Mouse (Mus musculus) ES-E14 (cell line): ENCODE results near the gene Usp4. TPM values are rescaled to one million over a fixed set of nuclear protein-coding genes. Genes with fewer than 3 reads are reported as not detected.

Experiments
- DNase-seq: peaks from one replicate; pipeline ENCODE4 v3.0.0-alpha.2; 2013; ENCODE audit warnings: low read depth, low spot score
- H3K27ac ChIP-seq: 2 replicates; pipeline ENCODE4 v1.5.1; 2012; ENCODE audit warnings: low read depth, mild to moderate bottlenecking, low read length, moderate library complexity, mixed read lengths; ENCODE audit not compliant: poor library complexity, insufficient read depth, severe bottlenecking
- H3K36me3 ChIP-seq: 2 replicates; pipeline ENCODE4 v1.6.1; 2012; ENCODE audit warnings: mild to moderate bottlenecking, low read length, moderate library complexity, mixed read lengths; ENCODE audit not compliant: control insufficient read depth, poor library complexity, insufficient read depth, severe bottlenecking
- H3K4me1 ChIP-seq, 2 experiments: fragments of 150-350 bp in 1 of 2; sonication (generic) in 1 of 2; 2 replicates each; pipeline ENCODE4 v1.6.1; 2012; ENCODE audit warnings: low read length in 2 of 2, mild to moderate bottlenecking in 1 of 2, mixed read lengths in 1 of 2; ENCODE audit not compliant: control insufficient read depth in 2 of 2, insufficient read depth in 2 of 2, poor library complexity in 1 of 2
- H3K4me3 ChIP-seq, 2 experiments: fragments of 150-350 bp in 1 of 2; sonication (generic) in 1 of 2; 2 replicates each; pipeline ENCODE4 v1.5.1; 2012; ENCODE audit warnings: low read length in 2 of 2, low read depth in 1 of 2, mild to moderate bottlenecking in 1 of 2, mixed read lengths in 1 of 2; ENCODE audit not compliant: insufficient read depth in 1 of 2, poor library complexity in 1 of 2, severe bottlenecking in 1 of 2
- H3K9ac ChIP-seq: 2 replicates; pipeline ENCODE4 v1.6.1; 2012; ENCODE audit warnings: low read depth, mild to moderate bottlenecking, low read length, mixed read lengths; ENCODE audit not compliant: poor library complexity, insufficient read depth, severe bottlenecking
- H3K9me3 ChIP-seq: fragments of 150-350 bp; sonication (generic); 2 replicates; pipeline ENCODE4 v1.6.1; 2012; ENCODE audit warnings: low read depth, mild to moderate bottlenecking, low read length; ENCODE audit not compliant: control insufficient read depth, insufficient read depth
- CHD2 ChIP-seq: IDR thresholded peaks from 2 replicates; pipeline ENCODE4 v1.6.1; 2014; ENCODE audit warnings: mild to moderate bottlenecking, low read depth, low read length, inconsistent platforms
- HCFC1 ChIP-seq: IDR thresholded peaks from 2 replicates; pipeline ENCODE4 v1.6.1; 2012; ENCODE audit warnings: low read length, inconsistent platforms, borderline replicate concordance; ENCODE audit not compliant: insufficient read depth
- MAFK ChIP-seq: IDR thresholded peaks from 2 replicates; pipeline ENCODE4 v1.6.1; 2014; ENCODE audit warnings: mild to moderate bottlenecking, low read depth, low read length, inconsistent platforms; ENCODE audit not compliant: insufficient read depth
- ZC3H11A ChIP-seq: IDR thresholded peaks from 2 replicates; pipeline ENCODE4 v1.6.1; 2012; ENCODE audit warnings: low read depth, mild to moderate bottlenecking, inconsistent platforms, low read length, borderline replicate concordance
- ZNF384 ChIP-seq: IDR thresholded peaks from 2 replicates; pipeline ENCODE4 v1.6.1; 2012; ENCODE audit warnings: low read depth, low read length, inconsistent platforms
- in situ Hi-C, 2 experiments: fragments of 600-800 bp; cut with MboI; formaldehyde crosslinking; loops; one replicate each; pipeline ENCODE4 v1.15.1; 2025; ENCODE audit warnings: low sequenced_read_pairs in 2 of 2, inconsistent platforms in 1 of 2; ENCODE audit not compliant: unreplicated experiment in 2 of 2
- total RNA-seq: library from RNA; depleted of rRNA; stranded (reverse); fragments of 300-350 nt; gene quantifications from 2 replicates; pipeline ENCODE4 v1.2.3, GENCODE M21; 2012

Gene Usp4
- total RNA-seq, 1 experiment: 69.1 TPM

- Histone ChIP-seq H3K9me3 (no peaks in the 10 kb centered on the region), H3K27ac (no peak overlapping the region), H3K9ac (no peak overlapping the region), H3K4me1 (peaks cover 2 to 8% of the 10 kb centered on the region in 2 experiments; a peak in 3 of 4 replicates), H3K4me3 (no peak overlapping the region), H3K36me3 (peaks cover under 1% of the 10 kb centered on the region; the same call in 1 of the 2 replicates)
- no peak for TF ChIP-seq HCFC1
- no peak for TF ChIP-seq ZNF384
- TF ChIP-seq MAFK: no peak
- no peak for TF ChIP-seq ZC3H11A
- no peak for TF ChIP-seq CHD2
- DNase-seq: no peak
- in situ Hi-C loops: no loop called here
Observed at GRCm38 (mm10) chr9:108394191-108394590, 46.5 kb downstream of the Usp4 start.

- H3K4me1 ChIP-seq: peaks cover 2 to 8% of the 10 kb centered on the region in 2 experiments; a peak in 3 of 4 replicates
- in situ Hi-C loops: no loop called here
- H3K27ac ChIP-seq: no peak overlapping the region
- H3K36me3 ChIP-seq: no peaks in the 10 kb centered on the region; the same call in 1 of the 2 replicates
- no peak overlapping the region for H3K4me3 ChIP-seq
- H3K9me3 ChIP-seq: no peaks in the 10 kb centered on the region
- no peak overlapping the region for H3K9ac ChIP-seq
- DNase-seq: no peak
- TF ChIP-seq CHD2 (no peak), ZNF384 (peak; percentile 47; the same call in 1 of the 2 replicates), ZC3H11A (no peak), MAFK (no peak), HCFC1 (no peak)
Observed at GRCm38 (mm10) chr9:108395427-108395826, 47.8 kb downstream of the Usp4 start.

- Histone ChIP-seq H3K36me3 (no peaks in the 10 kb centered on the region), H3K4me1 (no peaks in the 10 kb centered on the region), H3K27ac (no peak overlapping the region), H3K4me3 (no peak overlapping the region), H3K9ac (no peak overlapping the region), H3K9me3 (no peaks in the 10 kb centered on the region)
- no peak for TF ChIP-seq HCFC1
- TF ChIP-seq ZNF384: no peak
- TF ChIP-seq ZC3H11A: no peak
- no peak for TF ChIP-seq MAFK
- TF ChIP-seq CHD2: no peak
- in situ Hi-C loops: no loop called here
- DNase-seq: no peak
Observed at GRCm38 (mm10) chr9:108398324-108398723, 50.7 kb downstream of the Usp4 start.

DNA sequence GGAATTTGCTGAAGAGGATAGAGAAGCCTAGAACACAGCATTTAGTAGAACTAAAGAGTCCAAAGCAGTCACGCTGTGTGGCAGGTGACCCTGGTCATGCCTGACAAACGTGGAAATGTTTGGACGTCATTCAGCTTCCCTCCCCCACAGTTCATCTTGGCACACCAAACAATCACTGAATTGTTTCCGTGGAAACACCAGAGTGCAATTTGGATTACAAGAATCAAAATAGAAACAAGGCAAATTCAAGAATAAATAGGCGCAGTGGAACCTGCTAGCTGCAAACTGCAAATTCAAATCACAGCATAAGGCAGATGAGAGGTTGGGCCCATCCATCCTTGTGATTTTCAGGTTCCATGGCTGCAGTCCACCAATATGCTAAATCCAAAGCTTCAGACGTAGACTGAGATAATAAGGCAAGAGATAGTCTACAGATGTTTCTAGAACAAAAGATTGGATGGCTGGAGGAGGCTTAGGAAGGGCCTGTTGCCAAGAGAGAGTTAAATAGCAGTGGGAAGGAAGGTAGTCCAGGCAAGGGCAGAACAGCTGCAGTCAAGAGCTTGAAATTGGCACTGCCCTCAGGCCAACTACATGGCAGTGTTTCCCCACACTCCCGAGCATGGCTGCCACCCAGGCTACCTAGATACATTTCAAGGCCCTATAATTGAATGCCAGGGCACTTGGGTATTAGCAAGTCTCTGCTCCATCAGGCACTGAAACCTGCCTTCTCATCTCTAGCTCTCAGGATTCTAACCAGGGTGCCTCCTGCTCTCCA is 53.7 kb downstream of the Usp4 start:
- Histone ChIP-seq H3K9ac (no peak overlapping the region), H3K27ac (no peak overlapping the region), H3K4me3 (no peak overlapping the region), H3K36me3 (no peaks in the 10 kb centered on the region), H3K4me1 (no peaks in the 10 kb centered on the region), H3K9me3 (no peaks in the 10 kb centered on the region)
- TF ChIP-seq ZNF384 (no peak), HCFC1 (no peak), CHD2 (no peak), ZC3H11A (no peak), MAFK (no peak)
- DNase-seq: no peak
- in situ Hi-C loops: no loop called here
